Mouse (Mus musculus): ENCODE measurements at regions not wholly inside any gene's neighbourhood (a gene's known extent, or its start where the extent isn't known, plus 50 kb on each side); places are given as distances from the start of the nearest gene placed in this dataset.

DNA sequence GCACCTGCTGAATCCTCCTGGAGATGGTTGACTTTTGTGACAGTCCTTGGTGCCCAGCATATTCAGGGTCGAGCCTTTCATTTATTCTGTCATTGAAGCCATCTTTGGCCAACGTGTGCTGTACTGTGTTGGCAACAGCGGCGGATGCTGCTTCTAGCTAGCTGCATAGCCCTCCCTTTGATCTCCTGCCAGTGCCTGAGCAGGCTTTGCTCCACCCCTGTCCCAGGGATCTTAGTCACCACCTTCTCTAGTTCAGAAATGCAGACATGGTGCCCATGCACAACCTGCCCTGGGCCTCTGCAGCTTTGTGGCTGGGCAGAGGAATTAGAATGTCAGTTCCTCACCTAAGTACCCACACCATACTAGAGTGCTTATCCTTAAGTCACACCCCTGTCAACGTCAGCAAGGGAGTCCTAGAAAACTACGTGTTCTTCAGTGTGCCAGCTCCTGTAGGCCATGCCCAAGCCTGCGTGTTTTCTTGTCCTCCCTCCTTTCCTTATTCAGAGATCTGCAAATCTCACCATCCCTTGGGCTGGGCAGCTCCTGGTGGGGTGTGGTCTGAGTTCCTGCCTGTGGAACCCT is 151.9 kb downstream of the Zfp706 start:
- no peak for DNase-seq (ENCODE audit: low spot score)

DNA sequence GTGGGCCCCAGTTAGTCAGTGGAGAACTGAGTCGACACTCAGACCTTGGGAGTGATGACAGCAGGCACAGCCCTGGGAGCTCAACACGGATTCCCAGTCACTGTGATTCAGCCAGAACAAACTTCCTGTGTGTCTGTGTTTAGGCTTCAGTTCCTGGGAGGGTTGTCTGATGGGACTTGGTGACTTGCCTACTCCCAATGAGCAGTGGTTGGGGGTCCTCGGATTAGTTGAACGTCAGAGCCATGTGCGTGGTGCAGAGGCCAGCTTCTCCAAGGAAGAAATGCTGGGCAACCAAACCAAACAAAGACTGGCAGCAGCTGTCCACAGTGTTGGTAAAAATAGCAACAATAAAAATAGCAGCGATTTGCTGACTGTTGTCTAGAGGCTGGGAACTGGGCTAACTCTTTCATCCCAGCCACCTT is 152.7 kb downstream of the Zfp706 start:
- no peak for DNase-seq (ENCODE audit: low spot score)

DNA sequence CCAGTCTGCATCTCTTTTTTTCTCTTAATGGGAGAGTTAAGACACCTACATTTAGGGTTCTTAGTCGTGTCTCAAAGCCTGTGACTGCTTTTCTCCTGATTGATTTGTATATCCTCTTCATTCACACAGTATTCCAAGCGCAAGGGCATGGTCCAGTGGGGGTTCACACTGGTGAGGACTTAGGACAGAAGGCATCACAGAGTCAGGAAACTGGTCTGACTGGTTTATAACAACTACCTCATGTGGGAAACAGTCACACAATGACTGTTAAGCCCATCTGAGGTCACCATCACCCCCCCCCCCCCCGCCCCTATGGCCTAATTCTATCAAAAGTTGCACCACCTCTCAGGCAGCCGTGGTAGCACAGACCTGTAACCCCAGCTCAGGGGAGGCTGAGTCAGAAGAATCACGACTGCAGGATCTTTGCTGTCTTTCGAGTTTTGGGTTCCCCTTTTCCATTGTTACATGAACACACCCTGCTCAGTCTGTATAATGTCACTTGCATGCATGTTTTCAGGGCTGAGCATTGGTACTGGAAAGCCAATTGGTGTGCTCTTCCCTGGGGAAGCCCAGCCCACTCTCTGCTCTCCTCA is 155.2 kb downstream of the Zfp706 start:
- DNase-seq (ENCODE audit: low spot score) = no peak

DNA sequence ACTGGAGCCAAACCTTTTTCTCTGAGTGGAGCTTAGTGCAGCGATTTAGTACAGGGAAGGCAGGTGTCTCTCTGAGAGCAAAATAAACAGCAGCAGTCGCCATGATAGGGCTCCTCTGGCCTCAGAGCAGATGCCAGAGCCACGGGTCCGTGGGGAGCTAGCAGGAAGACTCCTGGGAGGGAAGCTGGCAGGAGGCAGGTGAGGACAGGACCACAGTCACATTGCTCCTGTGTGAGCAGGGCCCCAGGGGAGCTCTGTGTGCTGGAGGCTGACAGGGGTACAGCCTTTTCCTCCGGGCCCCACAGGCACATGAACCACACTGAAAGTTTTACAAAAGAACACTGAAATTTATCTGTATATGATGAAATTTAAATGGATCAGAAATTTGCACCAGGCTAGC is 159.3 kb downstream of the Zfp706 start:
- no peak for DNase-seq (ENCODE audit: low spot score)

DNA sequence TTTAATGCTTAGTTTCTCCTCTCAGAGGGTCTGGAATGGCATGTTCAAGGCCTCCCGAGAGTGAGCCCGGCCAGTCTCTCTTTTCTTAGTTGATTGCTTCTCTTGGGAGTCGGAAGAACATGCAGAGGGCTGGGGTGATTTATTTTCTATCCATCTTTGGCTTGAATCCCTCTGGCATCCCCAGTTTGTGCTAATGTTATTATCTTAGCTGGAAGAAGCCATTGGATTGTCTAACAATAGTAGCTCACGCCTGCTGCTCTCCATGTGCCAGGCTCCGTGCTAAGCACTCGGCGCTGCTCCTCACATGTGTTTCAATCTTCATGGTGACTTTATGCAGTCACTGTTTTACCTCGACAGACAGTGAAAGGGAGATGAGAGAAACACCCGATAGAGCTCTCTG is 160.8 kb downstream of the Zfp706 start:
- DNase-seq (ENCODE audit: low spot score) = no peak

Data from spleen, adult 12 weeks (tissue).